Mouse (Mus musculus) stomach, embryonic 16.5 days (tissue): ENCODE measurements around the gene Racgap1. TPM values are rescaled to one million over a fixed set of nuclear protein-coding genes. Genes with fewer than 3 reads are reported as not detected.

ENCODE experiments used
- polyA plus RNA-seq: library from polyadenylated mRNA; unstranded; fragments of >200 nt; fragmentation: Nextera tagmentation; extraction: Ambion mirVana; gene quantifications from 2 replicates; pipeline ENCODE4 v1.2.1, GENCODE M21; 2015

Gene Racgap1
- polyA plus RNA-seq, 1 experiment from 2014 or later: 112 TPM

Other genes starting within 250 kb of the Racgap1 start
- gene Nckap5l, start 193.9 kb downstream of the Racgap1 start, polyA plus RNA-seq: 3.7 and 4.6 TPM in 2 replicates
- gene Bcdin3d, start 176.9 kb downstream of the Racgap1 start, polyA plus RNA-seq: 11.6 and 12.9 TPM in 2 replicates
- 0.57 and 0.74 TPM in 2 replicates for gene Faim2, start 123.5 kb downstream of the Racgap1 start, polyA plus RNA-seq
- not detected in 2 replicates for gene Aqp2, start 72.6 kb downstream of the Racgap1 start, polyA plus RNA-seq
- 0.19 TPM in 1 of 2 replicates, not detected in the other for gene Aqp5, start 60.9 kb downstream of the Racgap1 start, polyA plus RNA-seq
- not detected in 2 replicates for gene Aqp6, start 50.3 kb downstream of the Racgap1 start, polyA plus RNA-seq
- 0.89 and 0.92 TPM in 2 replicates for gene Asic1, start 18.7 kb upstream of the Racgap1 start, polyA plus RNA-seq
- 17.0 and 20.9 TPM in 2 replicates for gene Smarcd1, start 50.5 kb upstream of the Racgap1 start, polyA plus RNA-seq
- gene Gm17349, start 53.8 kb upstream of the Racgap1 start, polyA plus RNA-seq: not detected in 2 replicates
- 7.4 and 9.2 TPM in 2 replicates for gene Gpd1, start 65.9 kb upstream of the Racgap1 start, polyA plus RNA-seq
- 171 and 173 TPM in 2 replicates for gene Cox14, start 74.0 kb upstream of the Racgap1 start, polyA plus RNA-seq
- gene Cers5, start 121.2 kb upstream of the Racgap1 start, polyA plus RNA-seq: 58.7 and 62.1 TPM in 2 replicates
- 89.4 and 95.8 TPM in 2 replicates for gene Lima1, start 223.8 kb upstream of the Racgap1 start, polyA plus RNA-seq